Mouse (Mus musculus) hindbrain, embryonic 13.5 days (tissue): ENCODE data around the gene Tbx3. TPM values are rescaled to one million over a fixed set of nuclear protein-coding genes. Genes with fewer than 3 reads are reported as not detected.

Experiments
- ATAC-seq: fragments of 200-750 bp; cut with Nextera tagmentation; 2 replicates; pipeline ENCODE4 v1.8.0; 2017; ENCODE audit warnings: moderate TSS enrichment; ENCODE audit not compliant: low FRiP score
- H3K27ac ChIP-seq: fragments of 300-500 bp; sonication (generic); 2 replicates; pipeline ENCODE4 v1.5.1; 2015; ENCODE audit warnings: inconsistent platforms, mild to moderate bottlenecking, moderate library complexity
- H3K27me3 ChIP-seq: fragments of 300-500 bp; sonication (generic); 2 replicates; pipeline ENCODE4 v1.6.1; 2015; ENCODE audit warnings: mild to moderate bottlenecking, inconsistent platforms
- H3K36me3 ChIP-seq: fragments of 300-500 bp; sonication (generic); 2 replicates; pipeline ENCODE4 v1.6.1; 2015; ENCODE audit warnings: mild to moderate bottlenecking, inconsistent platforms
- H3K4me1 ChIP-seq: fragments of 300-500 bp; sonication (generic); replicated peaks from 2 replicates; pipeline ENCODE4 v1.6.1; 2015; ENCODE audit warnings: inconsistent platforms
- H3K4me2 ChIP-seq: fragments of 300-500 bp; sonication (generic); 2 replicates; pipeline ENCODE4 v1.6.1; 2015; ENCODE audit warnings: inconsistent platforms, mild to moderate bottlenecking, moderate library complexity
- H3K4me3 ChIP-seq: fragments of 300-500 bp; sonication (generic); 2 replicates; pipeline ENCODE4 v1.5.1; 2015; ENCODE audit warnings: mild to moderate bottlenecking, inconsistent platforms
- H3K9ac ChIP-seq: fragments of 300-500 bp; sonication (generic); 2 replicates; pipeline ENCODE4 v1.6.1; 2015; ENCODE audit warnings: mild to moderate bottlenecking, inconsistent platforms
- H3K9me3 ChIP-seq: fragments of 300-500 bp; sonication (generic); 2 replicates; pipeline ENCODE4 v1.6.1; 2016; ENCODE audit warnings: inconsistent platforms
- WGBS: fragments of 180-500 bp; shearing (Covaris S2); methylation state at CpG from one replicate; pipeline ENCODE4 v1.1.7; 2015; 5-methylcytosine and 5-hydroxymethylcytosine counted together
- polyA plus RNA-seq: library from polyadenylated mRNA; unstranded; fragments of >200 nt; fragmentation: Nextera tagmentation; extraction: Ambion mirVana; gene quantifications from 2 replicates; pipeline ENCODE4 v1.2.1, GENCODE M21; 2015

Gene Tbx3
- polyA plus RNA-seq, 1 experiment from 2014 or later: 6.0 TPM

DNA sequence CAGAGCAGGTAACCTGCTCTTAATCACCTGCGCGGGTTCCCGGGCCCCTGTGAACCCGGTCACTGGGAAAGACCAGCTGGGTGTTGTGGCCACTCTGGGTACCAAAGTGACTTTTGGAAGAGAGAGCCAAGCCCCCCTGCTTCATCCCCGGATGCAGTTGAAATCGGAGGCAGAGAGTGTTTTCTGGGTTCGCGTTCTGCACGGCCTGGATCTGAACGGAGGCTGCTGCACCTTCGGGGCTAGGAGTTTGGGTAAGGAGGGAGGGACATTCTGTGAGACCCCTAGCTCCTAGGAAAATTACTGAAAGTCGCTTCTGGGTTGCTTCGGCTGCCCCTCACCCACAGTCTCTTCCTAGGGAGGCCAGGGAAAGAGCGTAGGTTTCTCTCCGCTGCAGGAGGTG is 7.2 kb upstream of the Tbx3 start:
- H3K4me3 ChIP-seq: no peak overlapping the region
- ATAC-seq: no peak
- H3K4me2 ChIP-seq: no peak overlapping the region
- H3K9ac ChIP-seq: no peak overlapping the region
- no peaks in the 10 kb centered on the region for H3K4me1 ChIP-seq
- 1% methylated on average over 15 of the region's 15 CpGs for WGBS
- no peaks in the 10 kb centered on the region for H3K36me3 ChIP-seq
- H3K9me3 ChIP-seq: no peaks in the 10 kb centered on the region
- H3K27me3 ChIP-seq: peaks cover 100% of the 10 kb centered on the region
- no peak overlapping the region for H3K27ac ChIP-seq

DNA sequence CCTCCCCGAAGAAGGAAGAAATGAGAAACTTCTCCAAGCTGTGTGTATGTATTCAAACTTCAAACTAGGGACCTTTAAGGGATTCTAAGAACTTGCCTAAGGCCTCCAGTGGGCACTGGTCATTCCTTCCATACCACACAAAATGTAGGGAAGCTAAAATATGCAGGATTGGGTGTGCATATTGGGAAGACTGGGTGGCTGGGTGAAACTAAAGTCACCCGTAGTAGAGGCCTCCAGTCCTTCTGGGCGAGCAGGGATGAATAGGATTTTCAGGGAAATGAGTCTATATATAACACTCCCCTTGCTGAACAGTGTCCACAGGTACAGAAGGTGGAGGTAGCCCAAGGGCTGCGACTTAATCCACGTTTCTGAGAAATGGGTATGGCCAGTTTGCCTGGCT is 6.7 kb upstream of the Tbx3 start:
- H3K36me3 ChIP-seq: no peaks in the 10 kb centered on the region
- H3K9me3 ChIP-seq: no peaks in the 10 kb centered on the region
- H3K4me3 ChIP-seq: no peak overlapping the region
- no peak for ATAC-seq
- H3K9ac ChIP-seq: no peak overlapping the region
- peaks cover 100% of the 10 kb centered on the region for H3K27me3 ChIP-seq
- H3K4me2 ChIP-seq: no peak overlapping the region
- no peak overlapping the region for H3K27ac ChIP-seq
- WGBS: 1% methylated on average over 5 of the region's 5 CpGs
- H3K4me1 ChIP-seq: no peaks in the 10 kb centered on the region

DNA sequence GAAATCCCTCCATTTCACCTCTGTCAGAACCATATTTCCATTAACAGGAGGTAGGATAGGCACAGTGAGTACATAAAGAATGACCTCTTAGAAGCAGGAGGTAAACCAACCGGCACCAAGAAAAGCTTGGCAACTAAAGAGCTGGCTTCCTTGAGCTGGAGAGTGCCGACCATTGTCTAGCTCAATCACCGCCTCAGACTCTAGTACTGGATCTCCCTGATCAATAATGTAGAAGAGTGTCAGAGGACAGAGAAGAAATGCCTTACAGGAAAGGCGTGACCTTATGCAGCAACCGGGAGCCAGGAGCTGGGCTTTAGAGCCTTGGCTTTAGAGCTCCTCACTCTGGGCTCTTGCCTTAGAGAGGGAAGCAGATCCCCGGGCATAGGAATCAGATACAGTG is 4.7 kb upstream of the Tbx3 start:
- Histone ChIP-seq H3K27me3 (peaks cover 100% of the 10 kb centered on the region), H3K9ac (no peak overlapping the region), H3K27ac (no peak overlapping the region), H3K4me2 (no peak overlapping the region), H3K4me1 (peaks cover 14% of the 10 kb centered on the region), H3K9me3 (no peaks in the 10 kb centered on the region), H3K4me3 (no peak overlapping the region), H3K36me3 (no peaks in the 10 kb centered on the region)
- ATAC-seq: no peak
- WGBS: 1% methylated on average over 6 of the region's 6 CpGs

DNA sequence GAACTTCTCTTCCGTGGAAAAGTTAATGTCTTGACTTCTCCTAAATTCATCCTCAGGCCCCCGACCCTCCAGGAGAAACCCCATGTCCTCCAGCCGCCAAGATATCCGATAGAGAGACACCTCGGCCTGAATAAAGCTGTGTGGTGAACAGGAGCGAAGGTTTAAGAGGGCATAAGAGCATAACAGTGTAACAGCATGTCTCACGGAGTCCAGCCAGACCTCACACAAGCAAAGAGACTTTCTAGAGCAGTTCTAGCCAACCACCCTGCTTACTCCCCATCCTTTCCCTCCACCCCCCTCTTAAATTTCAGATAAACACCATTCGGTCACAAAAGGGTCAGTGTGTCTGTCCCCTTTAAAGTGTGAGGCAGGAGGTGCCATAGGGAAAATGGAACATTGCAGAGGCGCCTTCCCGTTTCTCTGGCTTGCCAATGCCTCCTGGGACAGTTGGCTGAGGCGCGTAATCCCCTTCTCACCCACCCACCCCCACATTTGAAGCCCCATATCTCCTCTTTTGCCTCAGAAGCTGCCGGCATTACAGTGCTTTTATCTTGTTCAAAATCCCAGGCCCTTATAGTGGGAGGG is 3.0 kb upstream of the Tbx3 start:
- WGBS: 4% methylated on average over 13 of the region's 13 CpGs
- ATAC-seq: no peak
- Histone ChIP-seq H3K4me2 (no peak overlapping the region), H3K4me1 (peaks cover 16% of the 10 kb centered on the region), H3K36me3 (no peaks in the 10 kb centered on the region), H3K27ac (no peak overlapping the region), H3K9ac (no peak overlapping the region), H3K27me3 (peaks cover 100% of the 10 kb centered on the region), H3K4me3 (no peak overlapping the region), H3K9me3 (no peaks in the 10 kb centered on the region)

DNA sequence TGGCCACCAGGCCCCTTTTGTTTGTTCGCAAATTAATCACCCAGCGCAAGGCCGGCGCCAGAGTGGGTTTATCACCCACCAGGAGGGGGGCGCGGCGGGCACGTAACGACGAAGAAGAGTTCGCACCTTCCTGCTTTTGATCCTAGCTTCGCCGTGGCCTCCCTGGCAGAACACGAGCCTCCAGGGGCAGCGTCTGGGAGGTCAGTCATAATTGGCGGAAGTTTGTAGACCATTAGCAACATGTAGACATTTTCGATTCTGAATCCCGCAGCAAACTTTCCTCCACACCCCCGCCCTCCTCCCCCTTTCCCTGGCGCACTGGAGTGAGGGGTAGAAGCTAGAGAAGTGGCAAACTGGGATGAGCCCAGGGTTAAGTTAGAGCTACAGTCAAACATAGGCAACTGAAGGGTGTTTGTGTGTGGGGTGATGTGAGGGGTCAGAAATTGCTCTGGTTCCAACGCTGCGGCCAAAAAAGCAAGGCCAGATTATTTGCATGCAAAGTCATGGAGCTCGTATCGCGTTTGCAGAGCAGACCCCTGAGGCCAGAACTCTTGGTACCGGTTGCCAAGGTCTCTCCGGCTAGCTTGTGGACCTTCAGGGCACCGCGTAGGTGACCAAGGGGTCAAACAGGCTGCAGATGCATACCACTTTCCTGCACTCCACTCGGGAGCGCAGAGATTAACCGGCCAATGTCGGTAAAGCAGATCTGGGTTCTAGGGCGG is 2.1 kb upstream of the Tbx3 start:
- no peaks in the 10 kb centered on the region for H3K36me3 ChIP-seq
- H3K4me3 ChIP-seq: no peak overlapping the region
- no peaks in the 10 kb centered on the region for H3K9me3 ChIP-seq
- H3K27me3 ChIP-seq: peaks cover 100% of the 10 kb centered on the region
- H3K4me1 ChIP-seq: peaks cover 16% of the 10 kb centered on the region
- 1% methylated on average over 34 of the region's 34 CpGs for WGBS
- H3K9ac ChIP-seq: no peak overlapping the region
- H3K4me2 ChIP-seq: no peak overlapping the region
- no peak overlapping the region for H3K27ac ChIP-seq
- ATAC-seq: no peak

DNA sequence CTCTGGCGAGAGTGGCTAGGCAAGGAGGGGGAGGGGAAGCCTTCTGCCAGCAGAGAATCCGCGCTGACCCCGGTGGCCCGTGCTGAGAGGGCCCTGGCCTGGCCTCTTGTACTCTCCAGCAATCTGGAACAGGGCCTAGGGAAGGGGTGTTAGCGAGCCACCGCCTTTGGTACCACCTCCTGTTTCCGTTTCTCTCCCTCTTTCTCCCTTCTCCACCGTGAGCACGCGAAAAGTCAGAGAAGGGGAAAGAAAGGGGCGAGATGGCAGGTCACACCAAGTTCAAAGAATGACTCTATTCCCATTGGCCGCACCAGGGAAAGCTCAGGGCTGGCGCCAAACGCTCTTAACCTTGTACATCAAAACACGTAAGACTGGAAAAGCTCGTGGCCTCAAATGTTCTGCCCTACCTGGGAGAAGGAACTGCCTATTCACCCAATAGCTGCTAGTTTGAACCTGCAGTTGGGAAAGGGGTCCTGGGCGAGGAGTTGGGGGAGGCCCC is 1.5 kb upstream of the Tbx3 start:
- 2% methylated on average over 18 of the region's 18 CpGs for WGBS
- Histone ChIP-seq H3K36me3 (no peaks in the 10 kb centered on the region), H3K4me3 (no peak overlapping the region), H3K4me2 (no peak overlapping the region), H3K27ac (no peak overlapping the region), H3K9ac (no peak overlapping the region), H3K27me3 (peaks cover 100% of the 10 kb centered on the region), H3K9me3 (no peaks in the 10 kb centered on the region), H3K4me1 (peaks cover 16% of the 10 kb centered on the region)
- no peak for ATAC-seq

DNA sequence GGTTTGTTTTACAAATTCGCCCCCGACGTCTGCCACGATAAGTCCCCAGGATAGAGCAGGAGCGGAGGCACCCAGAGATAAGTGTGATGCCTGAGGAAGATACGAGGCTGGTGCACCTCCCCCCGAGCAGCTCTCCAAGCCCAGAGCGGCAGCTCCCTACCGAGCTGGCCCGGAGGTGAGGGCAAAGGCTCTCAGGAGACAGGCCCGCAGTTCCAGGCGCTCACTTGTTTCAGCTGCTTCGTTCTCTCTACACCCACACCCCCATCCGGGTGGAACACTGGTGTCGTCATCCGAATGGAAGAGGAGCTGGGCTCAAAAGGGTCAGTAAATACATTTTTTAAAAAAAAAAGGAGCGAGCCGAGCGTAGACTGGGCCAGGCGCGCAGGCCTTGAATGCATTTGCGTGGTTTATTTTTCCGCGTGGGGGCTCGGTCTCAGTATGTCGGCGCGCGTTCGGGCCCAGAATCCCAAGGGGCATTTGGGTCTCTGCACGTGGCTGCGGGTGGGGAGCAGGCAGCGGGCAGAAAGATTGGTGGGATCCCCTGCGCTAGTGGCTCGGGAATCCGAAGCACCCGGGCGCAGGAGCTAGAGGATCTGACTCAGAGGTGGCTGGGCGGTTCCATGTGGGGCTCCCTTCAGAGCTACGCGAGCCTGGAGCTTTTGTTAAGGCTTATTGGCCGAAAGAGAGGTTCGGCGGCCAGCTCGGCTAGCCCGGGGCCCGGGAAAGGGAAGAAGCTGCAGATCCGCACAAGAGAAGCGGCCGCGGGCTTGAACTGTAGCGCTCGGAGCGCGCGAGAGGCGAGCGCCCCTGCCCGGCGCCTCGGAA is 516 bp upstream of the Tbx3 start:
- H3K9me3 ChIP-seq: no peaks in the 10 kb centered on the region
- peak overlapping the region; percentile 53 for H3K4me2 ChIP-seq
- peak overlapping the region; percentile 48 for H3K27ac ChIP-seq
- peak overlapping the region; percentile 29 for H3K4me3 ChIP-seq
- peak overlapping the region; percentile 58; the same call in 1 of the 2 replicates for H3K9ac ChIP-seq
- peaks cover 100% of the 10 kb centered on the region for H3K27me3 ChIP-seq
- no peaks in the 10 kb centered on the region for H3K36me3 ChIP-seq
- no peak; the same call in 1 of the 2 replicates for ATAC-seq
- peaks cover 16% of the 10 kb centered on the region for H3K4me1 ChIP-seq
- under 1% methylated on average over 61 of the region's 61 CpGs for WGBS

DNA sequence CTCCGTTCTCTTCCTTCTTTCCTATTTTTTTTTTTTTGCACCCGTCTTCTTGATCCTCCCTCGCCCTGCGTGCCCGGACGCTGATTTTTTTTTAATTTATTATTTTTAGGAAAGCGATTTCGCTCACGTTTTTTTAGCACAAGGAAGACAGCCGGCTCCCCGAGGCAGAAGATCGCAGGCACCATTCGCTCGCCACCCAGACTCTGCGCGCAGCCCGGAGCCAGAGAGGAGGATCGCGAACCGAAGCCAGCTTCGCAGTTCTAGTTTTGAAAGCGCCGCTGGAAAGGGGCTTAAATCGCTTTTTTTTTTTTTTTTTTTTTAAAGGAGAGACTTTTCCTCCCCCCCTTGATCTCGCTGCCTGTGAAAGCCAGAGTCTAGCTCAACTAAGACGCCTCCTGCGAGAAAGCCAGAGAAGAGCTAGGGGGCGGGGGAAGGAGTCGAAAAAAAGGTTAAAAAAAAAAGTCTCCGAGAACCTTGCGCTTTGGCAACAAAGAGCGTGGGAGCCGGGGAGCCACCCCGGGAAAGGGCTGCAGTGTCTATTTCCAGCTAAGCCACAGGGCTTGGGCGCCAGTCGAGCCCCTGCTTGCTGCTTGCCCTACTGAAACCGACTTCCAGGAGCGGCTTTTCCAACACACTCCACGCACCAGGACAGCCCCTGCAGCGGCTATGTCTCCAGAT is 794 bp downstream of the Tbx3 start:
- ATAC-seq: no peak
- Histone ChIP-seq H3K9ac (peak overlapping the region; percentile 43), H3K9me3 (no peaks in the 10 kb centered on the region), H3K4me1 (peaks cover 16% of the 10 kb centered on the region), H3K27ac (no peak overlapping the region), H3K4me2 (peak overlapping the region; percentile 53), H3K27me3 (peaks cover 100% of the 10 kb centered on the region), H3K4me3 (peak overlapping the region; percentile 29), H3K36me3 (no peaks in the 10 kb centered on the region)
- WGBS: under 1% methylated on average over 39 of the region's 40 CpGs

DNA sequence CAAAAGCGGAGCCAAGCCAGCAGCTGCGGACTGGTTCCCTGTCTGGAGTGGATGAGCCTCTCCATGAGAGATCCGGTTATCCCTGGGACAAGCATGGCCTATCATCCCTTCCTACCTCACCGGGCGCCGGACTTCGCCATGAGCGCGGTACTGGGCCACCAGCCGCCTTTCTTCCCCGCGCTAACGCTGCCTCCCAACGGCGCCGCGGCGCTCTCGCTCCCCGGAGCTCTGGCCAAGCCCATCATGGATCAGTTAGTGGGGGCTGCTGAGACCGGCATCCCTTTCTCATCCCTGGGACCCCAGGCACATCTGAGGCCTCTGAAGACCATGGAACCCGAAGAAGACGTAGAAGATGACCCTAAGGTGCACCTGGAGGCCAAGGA is 1.5 kb downstream of the Tbx3 start:
- peaks cover 100% of the 10 kb centered on the region for H3K27me3 ChIP-seq
- H3K4me1 ChIP-seq: peaks cover 16% of the 10 kb centered on the region
- 0 out of 2 replicates have a peak overlapping the region, but pooled peaks have one; percentile 19 for H3K27ac ChIP-seq
- WGBS: under 1% methylated on average over 23 of the region's 23 CpGs
- no peaks in the 10 kb centered on the region for H3K36me3 ChIP-seq
- peak overlapping the region; percentile 43; the same call in 1 of the 2 replicates for H3K9ac ChIP-seq
- H3K9me3 ChIP-seq: no peaks in the 10 kb centered on the region
- H3K4me2 ChIP-seq: peak overlapping the region; percentile 53
- H3K4me3 ChIP-seq: peak overlapping the region; percentile 29
- no peak for ATAC-seq

DNA sequence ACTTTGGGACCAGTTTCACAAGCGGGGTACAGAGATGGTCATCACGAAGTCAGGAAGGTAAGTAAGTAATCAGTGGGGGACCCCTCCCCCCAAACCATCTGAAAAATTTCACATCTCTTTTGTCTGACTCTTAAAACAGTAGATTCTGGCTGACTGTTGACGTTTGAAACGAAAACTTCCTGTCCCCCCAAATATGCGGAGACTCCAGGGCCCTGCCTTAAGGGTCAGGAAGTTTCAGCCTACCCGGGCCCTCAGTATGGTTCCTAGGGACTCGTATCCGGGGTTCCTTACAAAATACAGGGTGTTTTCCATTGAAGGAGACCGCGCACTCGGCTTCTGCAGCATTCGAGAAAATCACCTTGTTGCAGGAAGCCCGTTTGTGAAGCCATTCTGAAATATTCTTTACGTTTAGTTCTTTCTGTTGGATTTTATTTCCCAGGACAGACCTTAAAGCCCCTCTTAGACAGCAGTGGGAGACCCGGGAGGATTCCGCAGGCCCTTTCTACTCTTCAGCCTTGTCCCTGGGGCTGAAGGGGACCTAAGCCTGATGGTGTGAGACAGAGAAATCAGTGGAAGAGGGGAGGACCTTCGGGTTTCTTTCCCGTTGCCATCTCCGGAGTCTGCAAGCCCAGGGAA is 2.0 kb downstream of the Tbx3 start:
- Histone ChIP-seq H3K27ac (no peak overlapping the region), H3K9ac (0 out of 2 replicates have a peak overlapping the region, but pooled peaks have one; percentile 43), H3K4me2 (peak overlapping the region; percentile 53)

DNA sequence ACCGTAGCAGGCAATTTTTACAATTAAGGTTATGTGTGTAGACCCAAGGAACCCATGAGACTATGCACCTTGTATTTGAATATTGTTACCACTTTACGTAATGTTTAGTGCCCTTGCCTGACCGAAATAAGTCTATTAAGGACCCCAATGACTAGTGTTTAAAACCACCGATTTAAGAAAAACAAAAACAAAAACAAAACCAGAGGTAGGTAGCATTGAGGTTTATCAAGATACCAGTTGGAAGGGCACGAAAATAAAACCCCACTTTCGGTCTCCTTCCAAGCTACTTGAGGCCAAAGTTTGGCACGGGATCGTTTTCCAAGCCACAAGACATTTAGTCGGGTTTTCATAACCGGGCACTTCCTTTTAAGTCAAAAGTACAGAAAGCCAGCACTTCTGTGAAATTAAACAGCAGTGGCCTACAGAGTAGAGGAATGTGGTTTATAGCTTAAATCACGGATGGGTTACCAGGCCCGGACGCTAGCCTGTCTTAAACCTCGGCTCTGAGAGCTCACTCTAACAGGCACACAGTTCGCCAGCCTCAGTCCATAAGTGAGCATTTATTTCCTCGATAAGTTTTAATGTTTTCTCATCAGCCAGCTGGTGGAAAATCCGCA is 2.6 kb downstream of the Tbx3 start:
- Histone ChIP-seq H3K4me3 (peak overlapping the region; percentile 29), H3K4me2 (peak overlapping the region; percentile 53; the same call in 1 of the 2 replicates)
- 2% methylated on average over 17 of the region's 17 CpGs for WGBS

More for the DNA sequence above, 2.0 kb downstream of the Tbx3 start:
- H3K27me3 ChIP-seq: peaks cover 100% of the 10 kb centered on the region
- H3K4me3 ChIP-seq: peak overlapping the region; percentile 29
- no peak for ATAC-seq
- under 1% methylated on average over 19 of the region's 19 CpGs for WGBS
- peaks cover 16% of the 10 kb centered on the region for H3K4me1 ChIP-seq
- H3K9me3 ChIP-seq: no peaks in the 10 kb centered on the region
- no peaks in the 10 kb centered on the region for H3K36me3 ChIP-seq

More for the DNA sequence above, 2.6 kb downstream of the Tbx3 start:
- peaks cover 100% of the 10 kb centered on the region for H3K27me3 ChIP-seq
- peaks cover 16% of the 10 kb centered on the region for H3K4me1 ChIP-seq
- no peak for ATAC-seq
- no peak overlapping the region for H3K27ac ChIP-seq
- H3K9me3 ChIP-seq: no peaks in the 10 kb centered on the region
- H3K36me3 ChIP-seq: no peaks in the 10 kb centered on the region
- no peak overlapping the region for H3K9ac ChIP-seq
